Mouse (Mus musculus) ES-E14 (cell line): ENCODE results near the gene 6030445D17Rik. TPM values are rescaled to one million over a fixed set of nuclear protein-coding genes. Genes with fewer than 3 reads are reported as not detected.

Experiments
- DNase-seq: peaks from one replicate; pipeline ENCODE4 v3.0.0-alpha.2; 2013; ENCODE audit warnings: low read depth, low spot score
- H3K27ac ChIP-seq: 2 replicates; pipeline ENCODE4 v1.5.1; 2012; ENCODE audit warnings: low read depth, mild to moderate bottlenecking, low read length, moderate library complexity, mixed read lengths; ENCODE audit not compliant: poor library complexity, insufficient read depth, severe bottlenecking
- H3K36me3 ChIP-seq: 2 replicates; pipeline ENCODE4 v1.6.1; 2012; ENCODE audit warnings: mild to moderate bottlenecking, low read length, moderate library complexity, mixed read lengths; ENCODE audit not compliant: control insufficient read depth, poor library complexity, insufficient read depth, severe bottlenecking
- H3K4me1 ChIP-seq, 2 experiments: fragments of 150-350 bp in 1 of 2; sonication (generic) in 1 of 2; 2 replicates each; pipeline ENCODE4 v1.6.1; 2012; ENCODE audit warnings: low read length in 2 of 2, mild to moderate bottlenecking in 1 of 2, mixed read lengths in 1 of 2; ENCODE audit not compliant: control insufficient read depth in 2 of 2, insufficient read depth in 2 of 2, poor library complexity in 1 of 2
- H3K4me3 ChIP-seq, 2 experiments: fragments of 150-350 bp in 1 of 2; sonication (generic) in 1 of 2; 2 replicates each; pipeline ENCODE4 v1.5.1; 2012; ENCODE audit warnings: low read length in 2 of 2, low read depth in 1 of 2, mild to moderate bottlenecking in 1 of 2, mixed read lengths in 1 of 2; ENCODE audit not compliant: insufficient read depth in 1 of 2, poor library complexity in 1 of 2, severe bottlenecking in 1 of 2
- H3K9ac ChIP-seq: 2 replicates; pipeline ENCODE4 v1.6.1; 2012; ENCODE audit warnings: low read depth, mild to moderate bottlenecking, low read length, mixed read lengths; ENCODE audit not compliant: poor library complexity, insufficient read depth, severe bottlenecking
- H3K9me3 ChIP-seq: fragments of 150-350 bp; sonication (generic); 2 replicates; pipeline ENCODE4 v1.6.1; 2012; ENCODE audit warnings: low read depth, mild to moderate bottlenecking, low read length; ENCODE audit not compliant: control insufficient read depth, insufficient read depth
- CHD2 ChIP-seq: IDR thresholded peaks from 2 replicates; pipeline ENCODE4 v1.6.1; 2014; ENCODE audit warnings: mild to moderate bottlenecking, low read depth, low read length, inconsistent platforms
- HCFC1 ChIP-seq: IDR thresholded peaks from 2 replicates; pipeline ENCODE4 v1.6.1; 2012; ENCODE audit warnings: low read length, inconsistent platforms, borderline replicate concordance; ENCODE audit not compliant: insufficient read depth
- MAFK ChIP-seq: IDR thresholded peaks from 2 replicates; pipeline ENCODE4 v1.6.1; 2014; ENCODE audit warnings: mild to moderate bottlenecking, low read depth, low read length, inconsistent platforms; ENCODE audit not compliant: insufficient read depth
- ZC3H11A ChIP-seq: IDR thresholded peaks from 2 replicates; pipeline ENCODE4 v1.6.1; 2012; ENCODE audit warnings: low read depth, mild to moderate bottlenecking, inconsistent platforms, low read length, borderline replicate concordance
- ZNF384 ChIP-seq: IDR thresholded peaks from 2 replicates; pipeline ENCODE4 v1.6.1; 2012; ENCODE audit warnings: low read depth, low read length, inconsistent platforms
- in situ Hi-C, 2 experiments: fragments of 600-800 bp; cut with MboI; formaldehyde crosslinking; loops; one replicate each; pipeline ENCODE4 v1.15.1; 2025; ENCODE audit warnings: low sequenced_read_pairs in 2 of 2, inconsistent platforms in 1 of 2; ENCODE audit not compliant: unreplicated experiment in 2 of 2
- total RNA-seq: library from RNA; depleted of rRNA; stranded (reverse); fragments of 300-350 nt; gene quantifications from 2 replicates; pipeline ENCODE4 v1.2.3, GENCODE M21; 2012; rRNA removed

Gene 6030445D17Rik
- total RNA-seq: 0.89 and 1.0 TPM in 2 replicates

DNA sequence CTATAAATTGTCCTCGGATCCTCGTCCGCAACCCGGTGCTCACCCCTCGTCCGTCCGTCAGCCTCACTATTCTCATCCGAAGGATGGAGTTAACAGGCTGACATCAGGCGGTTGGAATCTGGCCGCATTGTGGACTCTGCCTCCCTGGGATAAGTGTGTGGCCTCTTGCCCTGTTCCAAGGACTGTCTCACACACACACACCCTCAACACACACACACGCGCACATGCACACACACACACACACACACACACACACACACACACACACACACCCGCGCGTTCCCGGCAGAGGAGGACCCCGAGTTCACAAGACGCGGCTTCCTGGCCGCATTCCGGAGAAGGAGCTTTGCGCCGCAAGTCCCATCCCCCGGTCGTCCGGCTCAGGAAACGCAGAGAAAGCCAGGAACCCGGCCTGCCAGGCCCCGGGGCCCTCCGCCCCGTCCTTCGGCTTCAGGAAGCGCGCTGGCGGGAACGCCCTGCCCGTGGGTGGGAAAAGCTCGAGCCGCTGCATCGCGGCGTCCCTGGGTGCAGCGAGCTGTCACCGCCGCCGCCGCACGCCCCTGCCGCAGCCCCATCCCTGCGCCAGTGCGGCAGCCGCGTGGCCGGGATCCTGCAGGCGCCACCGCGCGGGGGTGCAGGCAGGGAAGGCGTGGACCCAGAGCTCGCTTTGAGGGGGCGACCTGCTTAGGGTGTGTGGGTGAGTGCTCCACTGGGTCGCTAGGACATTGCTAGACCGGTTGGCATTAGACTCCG is at the start of gene 6030445D17Rik:
Gene 6030445D17Rik, plus strand, starts transcription at position 165 of the 753 bp plus-strand sequence.
- no peaks in the 10 kb centered on the region for H3K36me3 ChIP-seq
- H3K4me1 ChIP-seq: peaks cover 6 to 13% of the 10 kb centered on the region in 2 experiments; a peak in 2 of 4 replicates
- DNase-seq: no peak
- peak within 1 kb of the TSS; percentile 81 for H3K9ac ChIP-seq
- TF ChIP-seq HCFC1 (0 out of 2 replicates have a peak, but pooled peaks have one; percentile 46), MAFK (no peak)
- H3K27ac ChIP-seq: peak within 1 kb of the TSS; percentile 92
- in situ Hi-C loops: no loop called here
- no peaks in the 10 kb centered on the region for H3K9me3 ChIP-seq
- peak within 1 kb of the TSS; percentile 48 to 83 for H3K4me3 ChIP-seq

DNA sequence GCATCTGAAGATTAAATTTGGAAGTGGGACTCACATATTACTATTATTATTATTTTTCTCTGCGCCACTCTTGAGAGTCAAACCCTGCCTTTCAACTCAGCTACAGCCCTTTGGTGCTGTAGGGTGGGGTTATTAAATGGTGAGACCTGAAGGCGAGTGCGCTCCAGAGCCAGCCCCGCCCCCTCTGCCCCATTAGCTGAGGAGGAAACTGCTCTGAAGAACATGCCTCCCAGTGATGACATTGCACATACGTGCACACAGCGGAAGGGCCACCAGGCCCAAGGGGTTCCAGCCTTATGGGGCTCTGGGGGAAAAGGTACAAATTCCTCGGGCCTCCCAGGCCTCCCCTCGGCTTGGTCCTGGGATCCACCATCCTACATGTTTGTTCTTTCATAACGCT is 46.6 kb upstream of the 6030445D17Rik start:
- no peak overlapping the region for H3K9ac ChIP-seq
- no peak for TF ChIP-seq HCFC1
- TF ChIP-seq ZNF384: no peak
- TF ChIP-seq ZC3H11A: no peak
- no peak for TF ChIP-seq MAFK
- no peak for TF ChIP-seq CHD2
- H3K36me3 ChIP-seq: no peaks in the 10 kb centered on the region
- H3K4me3 ChIP-seq: no peak overlapping the region
- H3K27ac ChIP-seq: no peak overlapping the region
- no peak for DNase-seq
- H3K4me1 ChIP-seq: no peaks in the 10 kb centered on the region
- H3K9me3 ChIP-seq: no peaks in the 10 kb centered on the region
- in situ Hi-C loops: no loop called here

DNA sequence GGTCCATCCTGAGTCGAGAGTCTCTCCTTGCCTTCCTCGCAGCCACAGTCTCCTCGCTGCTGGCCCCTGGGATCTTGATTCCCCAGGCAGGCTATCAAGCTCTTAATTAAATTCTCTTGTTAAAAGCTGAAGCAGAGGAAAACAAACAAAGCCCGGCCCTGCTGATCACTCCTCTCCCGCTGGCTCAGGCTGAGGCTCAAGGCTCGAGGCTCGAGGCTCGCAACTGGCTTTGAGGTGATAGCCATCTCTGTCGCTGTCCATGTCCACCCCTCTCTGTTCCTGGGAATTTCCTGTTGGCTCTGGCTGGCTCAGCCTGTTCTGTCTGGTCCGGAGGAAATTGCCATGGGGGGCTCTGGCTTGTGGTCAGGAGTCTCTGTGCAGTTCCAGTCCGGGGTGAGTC is 43.1 kb upstream of the 6030445D17Rik start:
- peaks cover 0 to 2% of the 10 kb centered on the region in 2 experiments; a peak in 1 of 4 replicates for H3K4me1 ChIP-seq
- in situ Hi-C loops: no loop called here
- TF ChIP-seq ZNF384 (no peak), CHD2 (no peak), MAFK (no peak), HCFC1 (no peak), ZC3H11A (no peak)
- no peak overlapping the region for H3K4me3 ChIP-seq
- H3K36me3 ChIP-seq: no peaks in the 10 kb centered on the region
- no peak overlapping the region for H3K27ac ChIP-seq
- no peak for DNase-seq
- no peak overlapping the region for H3K9ac ChIP-seq
- H3K9me3 ChIP-seq: no peaks in the 10 kb centered on the region

DNA sequence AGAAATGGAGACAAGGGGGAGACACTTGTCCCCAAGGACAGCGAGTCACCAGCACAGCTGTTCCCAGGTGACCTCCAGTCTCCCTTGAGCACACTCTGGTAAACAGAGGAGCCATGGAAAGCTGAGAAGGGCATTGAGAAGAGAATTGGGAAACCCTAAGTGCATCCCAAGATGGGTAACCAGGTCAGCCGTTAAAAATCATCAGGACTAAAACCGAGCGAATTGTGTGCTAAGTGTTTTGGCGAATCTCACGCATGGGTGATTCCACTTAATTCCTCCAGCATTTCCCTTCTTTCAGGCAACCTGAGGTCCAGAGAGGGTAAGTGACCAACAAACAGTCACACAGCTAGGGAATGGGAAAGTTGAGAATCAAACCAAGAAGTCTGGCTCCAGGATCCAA is 42.7 kb upstream of the 6030445D17Rik start:
- Histone ChIP-seq H3K27ac (no peak overlapping the region), H3K9ac (no peak overlapping the region), H3K36me3 (no peaks in the 10 kb centered on the region), H3K4me1 (peaks cover 0 to 2% of the 10 kb centered on the region in 2 experiments; a peak in 1 of 4 replicates), H3K9me3 (no peaks in the 10 kb centered on the region), H3K4me3 (no peak overlapping the region)
- no peak for DNase-seq
- in situ Hi-C loops: no loop called here
- TF ChIP-seq ZC3H11A (no peak), HCFC1 (no peak), ZNF384 (no peak), CHD2 (no peak), MAFK (no peak)

DNA sequence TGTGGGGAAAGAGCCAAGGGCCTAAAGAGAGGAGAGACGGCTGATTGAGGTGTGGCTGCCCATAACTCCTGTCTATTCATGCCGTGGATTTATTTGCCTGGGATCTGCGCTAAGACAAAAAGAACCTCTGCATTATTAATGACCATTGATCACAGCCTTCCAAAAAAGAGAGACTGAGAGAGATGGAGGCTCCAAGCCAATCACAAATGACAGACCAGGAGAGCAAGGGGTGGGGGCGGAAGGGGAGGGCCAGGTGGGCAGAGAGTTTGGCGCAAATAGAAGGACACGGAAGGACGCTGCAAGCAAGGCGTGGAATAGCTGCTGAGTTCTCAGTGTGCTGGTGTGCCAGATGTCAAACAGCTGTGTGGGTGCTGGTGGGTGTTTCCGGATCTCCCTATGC is 38.8 kb upstream of the 6030445D17Rik start, which contains the start of gene Htr1d:
Gene Htr1d, plus strand, starts transcription at position 301 of the 400 bp plus-strand sequence.
- TF ChIP-seq MAFK (no peak), HCFC1 (no peak), ZC3H11A (no peak), ZNF384 (no peak), CHD2 (no peak)
- H3K9ac ChIP-seq: peak within 1 kb of the TSS; percentile 62; the same call in 1 of the 2 replicates
- no peak within 1 kb of the TSS for H3K27ac ChIP-seq
- H3K9me3 ChIP-seq: no peaks in the 10 kb centered on the region
- peaks cover 0 to 4% of the 10 kb centered on the region in 2 experiments; a peak in 2 of 4 replicates for H3K4me1 ChIP-seq
- H3K36me3 ChIP-seq: no peaks in the 10 kb centered on the region
- peak within 1 kb of the TSS; percentile 64 to 82 for H3K4me3 ChIP-seq
- no peak for DNase-seq
- in situ Hi-C loops: no loop called here
